Mouse (Mus musculus) megakaryocyte, embryonic 14.5 days (primary cell): ENCODE results near the gene Slc16a10. TPM values are rescaled to one million over a fixed set of nuclear protein-coding genes. Genes with fewer than 3 reads are reported as not detected.

Source experiments
- H3K27me3 ChIP-seq: replicated peaks from 2 replicates; pipeline ENCODE3; 2012; ENCODE audit warnings: inconsistent platforms
- H3K36me3 ChIP-seq: replicated peaks from 2 replicates; pipeline ENCODE3; 2012; ENCODE audit warnings: low read length, inconsistent platforms, mixed read lengths
- H3K4me1 ChIP-seq: 2 replicates; pipeline ENCODE4 v1.6.1; 2012; ENCODE audit warnings: inconsistent platforms
- H3K4me3 ChIP-seq: replicated peaks from 2 replicates; pipeline ENCODE3; 2012; ENCODE audit warnings: moderate library complexity, mild to moderate bottlenecking, inconsistent platforms
- H3K9me3 ChIP-seq: 2 replicates; pipeline ENCODE4 v1.6.1; 2012; ENCODE audit warnings: inconsistent platforms
- FLI1 ChIP-seq: IDR thresholded peaks from 2 replicates; pipeline ENCODE4 v1.6.1; 2012; ENCODE audit warnings: low read length, inconsistent platforms, mixed read lengths
- GATA1 ChIP-seq: IDR thresholded peaks from 3 replicates; pipeline ENCODE4 v1.6.1; 2012; ENCODE audit warnings: mixed read lengths, low read length, inconsistent platforms, borderline replicate concordance
- polyA plus RNA-seq: library from polyadenylated mRNA; stranded (reverse); fragments of >175 nt; gene quantifications from 2 replicates; pipeline ENCODE4 v1.2.3, GENCODE M21; 2012; ENCODE audit warnings: low replicate concordance; ENCODE audit not compliant: insufficient read depth

Gene Slc16a10
- polyA plus RNA-seq, 1 experiment: 7.0 TPM

DNA sequence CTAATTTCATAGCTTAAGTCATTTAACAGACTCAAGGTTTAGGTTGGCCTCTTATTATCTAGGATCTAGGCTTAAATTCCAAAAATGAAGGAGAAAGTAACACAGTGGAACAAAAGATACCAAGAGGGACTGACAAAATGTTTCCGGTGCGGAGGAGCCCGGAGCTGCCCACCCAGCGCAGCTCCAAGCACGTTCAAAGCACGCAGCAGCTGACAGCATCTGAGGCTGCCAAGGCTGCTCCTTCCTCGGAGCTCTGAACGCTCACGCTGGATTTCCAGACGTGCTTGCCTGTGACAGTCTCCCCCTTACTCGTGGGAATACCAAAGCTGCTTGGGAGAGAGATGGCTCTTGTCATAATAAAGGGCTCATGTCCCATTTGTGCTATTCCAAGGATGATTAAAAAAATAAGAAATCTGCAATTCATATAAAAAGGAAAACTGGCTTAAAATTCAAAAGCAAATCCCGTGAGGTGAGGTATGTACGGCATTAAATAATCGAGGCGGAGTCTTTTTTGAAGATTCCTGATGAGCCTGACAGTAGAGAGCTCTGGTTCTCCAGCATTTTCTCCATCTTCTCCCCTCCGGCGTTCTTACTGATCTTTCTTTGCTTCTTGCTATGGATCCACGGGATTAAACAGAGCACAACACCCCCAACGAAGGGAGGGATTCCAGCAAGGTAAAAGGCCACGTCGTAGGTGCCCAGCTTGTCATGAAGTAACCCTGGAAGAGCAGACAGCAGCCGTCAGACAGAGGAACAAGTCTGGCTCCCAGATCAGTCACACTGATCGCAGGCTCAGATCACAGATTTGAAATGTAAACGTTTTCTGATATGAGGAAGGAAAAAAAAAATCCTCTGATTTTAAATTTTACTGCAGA is 105.1 kb downstream of the Slc16a10 start:
- H3K9me3 ChIP-seq: no peaks in the 10 kb centered on the region
- peaks cover 4% of the 10 kb centered on the region; the same call in 1 of the 2 replicates for H3K4me1 ChIP-seq
- no peaks in the 10 kb centered on the region for H3K27me3 ChIP-seq
- no peak for TF ChIP-seq FLI1
- no peak for TF ChIP-seq GATA1
- peaks cover 86% of the 10 kb centered on the region for H3K36me3 ChIP-seq
- H3K4me3 ChIP-seq: no peak overlapping the region

DNA sequence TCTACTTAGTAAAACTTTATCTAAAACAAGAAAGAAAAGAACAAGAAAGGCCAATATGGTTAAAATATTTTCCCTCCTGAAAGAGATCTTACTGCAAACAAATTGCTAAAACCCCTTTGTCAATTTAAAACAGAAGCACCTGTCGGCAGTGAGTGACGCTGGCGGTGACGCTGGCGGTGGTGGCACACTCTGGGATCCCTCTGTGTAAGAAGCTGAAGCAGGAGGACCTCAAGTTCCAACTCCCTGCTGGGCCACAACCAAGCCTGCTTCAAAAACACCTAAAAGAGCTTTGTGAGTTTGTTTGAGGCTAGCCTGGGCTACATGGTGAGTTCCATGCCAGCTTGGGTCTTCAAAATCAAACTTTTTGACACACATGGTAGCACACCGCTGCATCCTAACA is 107.1 kb downstream of the Slc16a10 start:
- Histone ChIP-seq H3K4me1 (no peaks in the 10 kb centered on the region), H3K36me3 (peaks cover 69% of the 10 kb centered on the region), H3K9me3 (no peaks in the 10 kb centered on the region), H3K4me3 (no peak overlapping the region), H3K27me3 (peaks cover 2% of the 10 kb centered on the region)
- TF ChIP-seq GATA1: no peak
- no peak for TF ChIP-seq FLI1

DNA sequence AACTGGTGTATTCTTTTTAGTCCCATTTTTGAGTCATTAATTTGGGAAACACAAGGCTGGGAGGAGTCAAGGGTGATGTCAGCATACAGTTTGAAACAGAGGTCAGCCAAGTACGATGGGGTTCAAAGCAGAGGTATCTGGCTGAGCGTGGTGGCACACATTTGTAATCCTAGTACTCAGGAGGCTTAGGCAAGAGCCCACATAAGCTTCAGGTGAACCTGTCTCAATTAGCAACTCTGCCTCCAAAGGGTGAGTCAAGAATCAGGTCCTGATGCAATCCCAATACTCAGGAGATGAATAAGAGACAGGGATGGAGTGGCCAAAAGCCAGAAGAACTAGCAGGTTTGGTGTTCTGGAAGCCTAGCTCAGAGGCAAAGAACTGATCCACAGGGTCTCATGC is 109.2 kb downstream of the Slc16a10 start:
- H3K4me3 ChIP-seq: no peak overlapping the region
- no peaks in the 10 kb centered on the region for H3K4me1 ChIP-seq
- peaks cover 51% of the 10 kb centered on the region for H3K36me3 ChIP-seq
- no peaks in the 10 kb centered on the region for H3K9me3 ChIP-seq
- TF ChIP-seq FLI1: no peak
- TF ChIP-seq GATA1: no peak
- H3K27me3 ChIP-seq: peaks cover 7% of the 10 kb centered on the region

DNA sequence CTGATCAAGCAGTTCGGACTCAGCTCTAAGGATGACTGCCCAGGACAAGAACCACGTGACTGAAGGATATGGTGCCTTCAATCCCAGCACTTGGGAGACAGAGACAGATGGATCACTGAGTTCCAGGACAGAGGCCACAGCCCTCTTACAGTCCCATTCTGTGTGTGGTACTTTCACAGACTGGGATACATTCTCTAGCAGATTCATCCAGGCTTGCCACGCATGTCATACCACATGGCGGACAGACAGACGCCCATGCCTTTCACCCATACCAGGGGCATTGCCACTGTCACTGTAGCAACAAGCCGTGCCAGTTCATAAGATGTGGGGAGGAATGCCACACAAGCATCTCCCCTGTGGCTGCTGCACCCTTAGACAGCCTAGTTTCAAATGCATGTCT is 111.3 kb downstream of the Slc16a10 start:
- H3K27me3 ChIP-seq: peaks cover 9% of the 10 kb centered on the region
- peaks cover 8% of the 10 kb centered on the region for H3K9me3 ChIP-seq
- no peak overlapping the region for H3K4me3 ChIP-seq
- H3K4me1 ChIP-seq: no peaks in the 10 kb centered on the region
- TF ChIP-seq GATA1 (no peak), FLI1 (no peak)
- peaks cover 31% of the 10 kb centered on the region for H3K36me3 ChIP-seq

DNA sequence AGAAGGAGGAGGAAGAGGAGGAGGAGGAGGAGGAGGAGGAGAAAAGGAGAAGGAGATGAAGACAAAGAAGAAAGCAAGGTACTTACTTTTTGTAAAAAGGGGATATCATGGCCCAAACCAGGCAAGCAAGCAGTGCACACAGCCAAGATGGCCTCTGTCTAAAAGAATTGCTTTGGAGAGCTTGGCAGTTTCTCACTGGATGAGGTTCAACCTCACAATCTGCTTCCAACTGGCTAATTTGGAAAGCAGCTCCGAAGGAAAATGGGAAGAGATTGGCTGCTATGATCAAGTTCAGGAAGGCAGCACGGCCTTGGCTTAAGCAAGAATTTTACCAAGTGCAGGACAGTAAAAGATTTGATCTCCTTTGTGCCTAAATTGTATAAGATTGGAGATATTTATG is 112.4 kb downstream of the Slc16a10 start:
- Histone ChIP-seq H3K4me3 (no peak overlapping the region), H3K36me3 (peaks cover 20% of the 10 kb centered on the region), H3K4me1 (peaks cover 9% of the 10 kb centered on the region), H3K9me3 (peaks cover 8% of the 10 kb centered on the region), H3K27me3 (peaks cover 20% of the 10 kb centered on the region)
- TF ChIP-seq FLI1: no peak
- no peak for TF ChIP-seq GATA1

DNA sequence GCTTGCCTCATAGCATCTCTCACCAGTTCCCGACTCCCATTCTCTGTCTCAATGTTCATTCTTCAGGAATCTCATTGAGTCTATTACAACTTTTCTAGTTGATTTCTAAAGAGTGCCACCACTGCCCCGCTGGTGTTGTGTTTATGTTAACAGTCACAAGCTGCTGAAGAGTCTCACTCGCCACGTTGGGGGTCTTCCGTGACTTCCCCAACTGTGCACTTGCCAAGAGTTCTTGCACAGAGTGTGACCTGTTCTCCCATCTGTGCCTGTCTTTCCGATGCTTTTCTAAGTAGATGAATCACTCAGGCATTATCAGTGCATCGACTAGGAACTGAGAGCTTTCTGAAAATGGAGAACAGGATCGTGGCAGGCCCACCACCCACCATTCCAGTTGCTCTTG is 114.0 kb downstream of the Slc16a10 start:
- no peak for TF ChIP-seq GATA1
- Histone ChIP-seq H3K9me3 (peaks cover 8% of the 10 kb centered on the region), H3K4me1 (peaks cover 11% of the 10 kb centered on the region), H3K27me3 (peaks cover 34% of the 10 kb centered on the region), H3K4me3 (no peak overlapping the region), H3K36me3 (peaks cover 8% of the 10 kb centered on the region)

DNA sequence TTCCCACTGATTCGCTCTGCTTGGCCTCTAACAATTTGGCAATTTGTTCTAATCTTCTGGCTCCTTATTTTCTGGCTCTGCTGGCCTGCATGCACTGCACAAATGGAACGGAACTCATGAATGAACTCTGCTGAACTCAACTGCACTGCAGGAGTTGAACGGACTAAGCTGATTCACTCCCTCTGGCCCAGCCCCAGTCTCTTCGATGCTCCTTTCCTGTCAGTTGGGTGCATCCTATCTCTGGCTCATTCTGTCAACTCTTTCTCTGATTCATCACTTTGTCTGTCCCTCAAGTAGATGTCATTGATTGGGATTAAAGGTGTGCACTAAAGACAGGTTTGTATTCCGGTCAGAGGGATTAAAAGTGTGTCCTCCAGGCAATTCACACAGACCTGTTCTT is 115.5 kb downstream of the Slc16a10 start:
- H3K9me3 ChIP-seq: peaks cover 8% of the 10 kb centered on the region
- peaks cover 11% of the 10 kb centered on the region for H3K4me1 ChIP-seq
- peaks cover 42% of the 10 kb centered on the region for H3K27me3 ChIP-seq
- H3K36me3 ChIP-seq: no peaks in the 10 kb centered on the region
- H3K4me3 ChIP-seq: no peak overlapping the region
- TF ChIP-seq GATA1 (no peak), FLI1 (no peak)

DNA sequence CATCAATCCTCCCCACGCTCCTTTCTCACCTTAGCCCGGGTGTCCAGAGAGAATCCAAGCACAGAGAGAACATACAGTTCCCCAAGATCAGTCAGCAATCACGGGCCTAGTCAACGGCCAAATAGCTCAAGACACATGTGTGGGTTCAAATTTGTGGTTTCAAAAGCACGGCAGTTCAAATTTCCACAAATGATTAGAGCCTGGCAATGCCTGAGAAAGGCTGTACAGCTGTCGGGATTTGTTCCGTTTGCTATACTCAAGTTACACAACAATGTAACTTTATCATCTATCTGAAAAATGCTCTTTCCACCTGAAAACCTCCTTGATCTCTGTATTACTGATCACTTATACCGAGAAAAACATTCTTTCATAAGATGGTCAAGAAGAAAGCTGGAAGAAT is 116.5 kb downstream of the Slc16a10 start:
- Histone ChIP-seq H3K36me3 (no peaks in the 10 kb centered on the region), H3K9me3 (peaks cover 8% of the 10 kb centered on the region), H3K4me1 (peaks cover 11% of the 10 kb centered on the region), H3K4me3 (peak overlapping the region; percentile 90), H3K27me3 (peaks cover 49% of the 10 kb centered on the region)
- TF ChIP-seq GATA1 (no peak), FLI1 (no peak)

DNA sequence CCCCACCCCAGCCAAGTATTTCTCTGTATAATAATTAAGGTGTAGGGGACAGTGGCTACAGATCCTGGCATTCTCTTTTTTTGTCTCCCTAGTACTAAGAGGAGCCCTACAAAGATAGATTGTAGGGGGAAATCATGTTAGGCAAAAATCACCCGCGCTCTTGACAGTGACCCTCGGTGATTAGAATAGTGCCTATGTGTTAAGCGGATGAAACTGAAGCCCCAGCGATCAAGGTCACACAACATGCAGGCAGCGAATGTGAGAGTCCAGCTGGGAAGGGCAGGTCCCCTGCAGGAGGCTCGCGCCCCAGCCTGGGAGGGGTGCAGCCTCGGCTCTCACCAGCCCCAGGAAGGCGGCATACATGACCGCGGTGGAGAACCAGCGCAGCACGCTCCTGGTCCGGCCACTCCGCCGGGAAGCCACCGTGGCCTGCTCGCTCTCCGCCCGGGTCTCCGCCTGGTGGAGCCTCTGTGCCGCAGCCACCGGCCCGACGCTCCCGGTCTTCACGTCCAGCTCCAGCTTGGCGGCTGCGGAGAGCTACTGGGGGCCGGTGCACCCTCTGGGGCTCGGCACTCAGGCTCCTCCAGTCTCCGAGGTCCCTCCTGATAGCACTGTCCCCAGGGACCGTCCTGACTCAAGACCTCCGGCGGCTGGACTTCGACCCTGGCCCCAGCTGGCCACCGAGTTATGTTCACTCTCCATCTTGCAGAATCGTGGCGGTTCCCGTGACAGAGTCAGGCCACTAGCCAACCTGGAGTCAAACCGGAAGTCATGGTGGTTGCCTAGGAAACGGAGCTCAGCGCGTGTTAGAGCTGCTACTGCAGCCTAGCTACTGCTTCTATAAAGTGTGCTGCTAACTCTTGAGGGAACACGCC is 117.3 kb downstream of the Slc16a10 start, which contains the start of gene Mfsd4b1:
TSS of gene Mfsd4b1 (minus strand) at position 715 of the 875 bp plus-strand sequence.
- Histone ChIP-seq H3K4me1 (peaks cover 11% of the 10 kb centered on the region), H3K9me3 (peaks cover 8% of the 10 kb centered on the region), H3K36me3 (no peaks in the 10 kb centered on the region), H3K4me3 (peak within 1 kb of the TSS; percentile 90), H3K27me3 (peaks cover 55% of the 10 kb centered on the region)
- TF ChIP-seq FLI1 (no peak), GATA1 (no peak)
